Mouse (Mus musculus) G1E (cell line): ENCODE data around the gene Cdhr2.

Source experiments
- CTCF ChIP-seq: IDR thresholded peaks from 2 replicates; pipeline ENCODE4 v1.5.1; 2012; ENCODE audit warnings: low read depth, low read length, inconsistent platforms, mixed read lengths
- GATA2 ChIP-seq: IDR thresholded peaks from 2 replicates; pipeline ENCODE4 v1.6.1; 2012; ENCODE audit warnings: low read depth, low read length, inconsistent platforms, borderline replicate concordance
- POLR2AphosphoS5 ChIP-seq: IDR thresholded peaks from 2 replicates; pipeline ENCODE4 v1.6.1; 2012; ENCODE audit warnings: low read depth, low read length, inconsistent platforms; ENCODE audit not compliant: insufficient replicate concordance

- TF ChIP-seq GATA2 (no peak), CTCF (no peak), POLR2AphosphoS5 (no peak)
Observed at GRCm38 (mm10) chr13:54758756-54759470, 57.7 kb downstream of the Cdhr2 start.
